Mouse (Mus musculus): ENCODE measurements around the gene Pi4k2b. TPM values are rescaled to one million over a fixed set of nuclear protein-coding genes. Genes with fewer than 3 reads are reported as not detected.

Gene Pi4k2b
- polyA plus RNA-seq, 1 experiment from 2014 or later = 16.6 TPM

DNA sequence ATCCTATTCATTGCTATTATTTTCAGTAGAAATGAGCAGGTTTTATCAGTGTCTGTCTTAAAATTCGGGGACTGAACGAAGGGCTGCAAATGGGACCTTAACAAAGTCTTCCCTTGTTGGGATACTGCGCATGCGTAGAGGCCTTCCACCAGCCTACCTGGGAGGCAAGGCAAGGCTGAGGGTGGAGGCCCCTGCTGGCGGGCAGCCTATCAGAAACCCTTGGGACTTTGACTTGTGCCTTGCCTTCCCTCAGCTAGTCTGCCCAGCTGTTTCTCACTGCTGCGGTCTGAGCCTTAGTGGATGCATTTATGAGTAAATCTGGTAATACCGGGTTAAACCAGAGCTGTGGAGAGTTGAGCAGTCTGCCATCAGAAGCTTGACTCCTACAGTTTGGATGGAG is 71.9 kb downstream of the Pi4k2b start:
- H3K4me2 ChIP-seq (replicated peaks) = no peak overlapping the region
- H3K36me3 ChIP-seq = peaks cover 39% of the 10 kb centered on the region
- no peak overlapping the region for H3K9ac ChIP-seq (replicated peaks)

DNA sequence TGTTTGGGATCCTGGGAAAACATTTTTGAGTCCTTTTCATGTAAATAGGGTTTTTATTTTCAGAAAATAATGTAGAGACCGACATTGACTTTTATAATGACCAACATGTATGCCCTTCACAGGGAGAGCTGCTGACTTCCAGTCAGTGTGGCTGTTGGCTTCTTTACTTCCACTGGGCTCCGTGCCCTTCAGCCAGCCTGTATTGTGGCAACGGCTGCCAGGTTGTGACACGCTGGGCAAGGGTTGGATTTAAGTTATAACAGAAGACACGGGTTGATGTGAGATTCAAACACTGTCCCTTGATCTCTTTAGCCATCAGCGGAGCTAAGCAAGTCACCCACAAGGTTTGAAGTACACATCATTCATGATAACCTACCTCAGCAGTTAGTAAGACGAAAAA is 77.3 kb downstream of the Pi4k2b start:
- 89% methylated on average over 7 of the region's 7 CpGs for WGBS
- H3K27me3 ChIP-seq = no peaks in the 10 kb centered on the region
- H3K4me3 ChIP-seq = no peak overlapping the region
- H3K4me1 ChIP-seq = no peaks in the 10 kb centered on the region
- no peak overlapping the region for H3K27ac ChIP-seq (replicated peaks)
- H3K9ac ChIP-seq (replicated peaks) = no peak overlapping the region
- no peak overlapping the region for H3K4me2 ChIP-seq (replicated peaks)
- no peaks in the 10 kb centered on the region for H3K9me3 ChIP-seq
- ATAC-seq (ENCODE audit: low FRiP score, low read depth) = no peak
- peaks cover 33% of the 10 kb centered on the region for H3K36me3 ChIP-seq

More for the DNA sequence above, 71.9 kb downstream of the Pi4k2b start:
- no peak for ATAC-seq (ENCODE audit: low FRiP score, low read depth)
- Histone ChIP-seq H3K4me1 (no peaks in the 10 kb centered on the region), H3K9me3 (no peaks in the 10 kb centered on the region), H3K27me3 (no peaks in the 10 kb centered on the region), H3K4me3 (no peak overlapping the region), H3K27ac (replicated peaks) (no peak overlapping the region)
- WGBS = 91% methylated on average over 7 of the region's 7 CpGs

Other genes with a start within 250 kb of the Pi4k2b start
- 1.4 and 1.9 TPM in 2 replicates for gene Lgi2, start 175.1 kb upstream of the Pi4k2b start, polyA plus RNA-seq (2016; fragmentation: Nextera tagmentation; extraction: Ambion mirVana)
- gene Sepsecs, start 71.9 kb upstream of the Pi4k2b start, polyA plus RNA-seq (2016; fragmentation: Nextera tagmentation; extraction: Ambion mirVana) = 8.5 and 9.4 TPM in 2 replicates
- 18.2 and 20.6 TPM in 2 replicates for gene Zcchc4, start 33.8 kb downstream of the Pi4k2b start, polyA plus RNA-seq (2016; fragmentation: Nextera tagmentation; extraction: Ambion mirVana)
- gene Anapc4, start 92.4 kb downstream of the Pi4k2b start, polyA plus RNA-seq (2016; fragmentation: Nextera tagmentation; extraction: Ambion mirVana) = 125 TPM in 2 replicates